Mouse (Mus musculus): ENCODE results near the gene Gucy2e.

DNA sequence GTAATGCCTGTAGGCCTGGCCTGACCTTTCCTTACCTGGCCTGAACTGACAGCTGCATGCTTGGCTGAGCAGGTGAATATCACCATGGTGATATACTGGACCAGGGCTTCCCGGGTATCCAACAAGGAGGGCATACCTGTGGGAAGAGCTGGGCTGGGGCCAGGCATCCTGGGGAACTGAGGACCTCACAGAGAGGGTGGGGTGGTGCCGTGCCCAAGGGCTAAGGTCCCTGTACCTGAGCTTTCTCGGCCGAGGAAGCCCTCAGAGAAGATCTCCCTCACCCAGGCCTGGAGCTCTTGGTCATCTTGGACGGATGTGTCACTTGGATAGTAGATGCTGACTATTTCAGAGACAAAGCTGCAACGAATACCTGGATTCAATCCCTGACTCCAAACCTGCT lies 50.9 kb downstream of the Gucy2e start:
- TF ChIP-seq CTCF (IDR thresholded peaks at IDR 0.05; ENCODE audit: low read depth) (no peak), EP300 (IDR thresholded peaks at IDR 0.05; ENCODE audit: low read depth) (no peak)

Measured in liver, postnatal 0 days (tissue).